Comparison of ENCODE assay signal across 13 mouse cellular contexts in the genomic region with DNA sequence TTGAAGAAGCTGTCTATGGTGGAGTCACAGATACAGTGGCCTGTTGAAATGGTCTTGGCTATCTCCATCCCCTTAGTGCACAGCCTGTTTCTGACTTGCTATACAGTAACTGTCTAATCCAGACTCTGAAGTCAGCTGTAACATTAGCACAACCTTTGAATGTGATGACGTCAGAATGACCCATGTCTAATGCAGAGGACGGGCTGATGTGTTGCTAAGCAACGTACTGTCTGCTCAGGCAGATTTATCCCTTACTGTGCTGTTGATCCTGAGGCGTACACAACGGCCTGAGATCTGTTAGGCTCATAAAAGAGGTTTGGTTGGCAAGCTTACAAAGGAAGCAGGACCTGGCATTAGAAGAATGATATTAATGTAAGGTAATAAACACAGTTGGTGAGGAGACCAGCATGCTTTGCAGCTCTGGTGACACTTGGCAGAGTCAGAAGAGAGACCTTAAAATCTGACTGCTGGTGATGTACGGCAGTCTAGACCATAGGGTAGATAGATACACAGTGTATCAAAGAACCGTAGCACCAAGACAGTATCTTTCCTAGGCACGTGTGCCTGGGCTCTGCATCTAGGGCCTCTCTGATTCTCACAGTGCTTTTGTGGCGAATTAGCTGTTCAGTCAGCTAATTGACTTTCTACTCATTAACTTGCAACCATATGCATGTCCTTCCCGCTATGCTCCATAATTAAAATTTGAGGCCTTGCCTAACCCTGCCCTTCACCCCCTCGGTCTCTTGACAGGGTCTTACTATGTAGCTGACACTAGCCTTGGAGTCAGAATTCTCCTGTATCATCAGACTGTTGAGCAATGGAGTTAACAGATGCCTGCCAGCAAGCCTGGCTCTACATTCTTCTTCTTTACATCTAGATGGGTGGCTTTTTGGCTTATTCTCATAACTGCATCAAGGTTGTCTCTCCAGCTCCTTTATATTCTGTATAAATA.
A peak's percentile ranks its signal among the peaks of the same experiment; 100 is the strongest.
DNase-seq lines count a peak whose midpoint lies in the region; ATAC-seq and TF ChIP-seq lines count a peak whose summit lies in the region.
"Had no signal": no experiment of that assay in that cellular context is flagged by ENCODE, and none has a peak within 500 bp of the region (broad histone marks: within the 10 kb centered on the region; RNA-seq: fewer than 3 reads in every experiment).

No protein-coding gene starts in this region.

- H3K36me3 ChIP-seq in forebrain, postnatal 0 days (ENCODE audit: insufficient read depth), result no peaks in the 10 kb centered on the region
- H3K36me3 ChIP-seq in midbrain, embryonic 15.5 days (replicated peaks), result no peaks in the 10 kb centered on the region
- H3K36me3 ChIP-seq in lung, postnatal 0 days (ENCODE audit: insufficient read depth, low read length), result no peaks in the 10 kb centered on the region
- H3K36me3 ChIP-seq: heart, embryonic 12.5 days; intestine, embryonic 15.5 days had no signal

- no peaks in the 10 kb centered on the region for H3K4me1 ChIP-seq in forebrain, postnatal 0 days (ENCODE audit: insufficient read depth)
- peaks cover 11% of the 10 kb centered on the region for H3K4me1 ChIP-seq in midbrain, embryonic 15.5 days
- H3K4me1 ChIP-seq in lung, postnatal 0 days (ENCODE audit: insufficient read depth, low read depth, low read length), result no peaks in the 10 kb centered on the region
- H3K4me1 ChIP-seq: intestine, embryonic 15.5 days had no signal

- H3K4me2 ChIP-seq in forebrain, postnatal 0 days (ENCODE audit: low read depth), result no peak overlapping the region
- no peak overlapping the region for H3K4me2 ChIP-seq in midbrain, embryonic 15.5 days
- no peak overlapping the region for H3K4me2 ChIP-seq in lung, postnatal 0 days (replicated peaks; ENCODE audit: low read depth, low read length)
- H3K4me2 ChIP-seq: heart, embryonic 12.5 days; intestine, embryonic 15.5 days; lung, embryonic 14.5 days had no signal

- ATAC-seq in forebrain, postnatal 0 days, result peak; percentile 95
- ATAC-seq in midbrain, embryonic 15.5 days (replicated peaks), result peak; percentile 98
- ATAC-seq in lung, postnatal 0 days, result no peak
- ATAC-seq: intestine, embryonic 15.5 days had no signal

- H3K27me3 ChIP-seq in forebrain, postnatal 0 days (ENCODE audit: insufficient read depth, low read length), result no peaks in the 10 kb centered on the region
- no peaks in the 10 kb centered on the region for H3K27me3 ChIP-seq in midbrain, embryonic 15.5 days (replicated peaks)
- no peaks in the 10 kb centered on the region for H3K27me3 ChIP-seq in lung, postnatal 0 days (replicated peaks; ENCODE audit: insufficient read depth, low read length)
- H3K27me3 ChIP-seq: heart, embryonic 12.5 days; intestine, embryonic 15.5 days had no signal

- H3K9ac ChIP-seq in forebrain, postnatal 0 days, result no peak overlapping the region
- no peak overlapping the region for H3K9ac ChIP-seq in midbrain, embryonic 15.5 days
- no peak overlapping the region for H3K9ac ChIP-seq in lung, postnatal 0 days (replicated peaks; ENCODE audit: low read depth)
- H3K9ac ChIP-seq: heart, embryonic 12.5 days; intestine, embryonic 15.5 days; lung, embryonic 14.5 days had no signal

- TF ChIP-seq EP300 in lung, postnatal 0 days (IDR thresholded peaks at IDR 0.05), result no peak

- peak; percentile 20 for DNase-seq in adrenal gland, adult 2 months
- no peak for DNase-seq in adrenal gland, postnatal 14 days
- DNase-seq in 3T3-L1 (ENCODE audit: low read depth, low spot score), result peak; percentile 16
- DNase-seq in forebrain, postnatal 0 days, result peak; percentile 49
- DNase-seq in thymus, postnatal 14 days, result no peak
- DNase-seq in lung, postnatal 0 days (ENCODE audit: low spot score), result no peak
- DNase-seq in thymus, postnatal 25 days, result no peak
- DNase-seq: adrenal gland, adult 8-10 months; cerebellum, postnatal 10 days; lung, embryonic 14.5 days had no signal

- H3K9me3 ChIP-seq in forebrain, postnatal 0 days (ENCODE audit: low read length), result no peaks in the 10 kb centered on the region
- H3K9me3 ChIP-seq in midbrain, embryonic 15.5 days, result no peaks in the 10 kb centered on the region
- no peaks in the 10 kb centered on the region for H3K9me3 ChIP-seq in lung, postnatal 0 days (ENCODE audit: low read length)
- H3K9me3 ChIP-seq: intestine, embryonic 15.5 days had no signal

- 42% methylated on average over 11 of the region's 11 CpGs for WGBS in forebrain, postnatal 0 days
- 47% methylated on average over 11 of the region's 11 CpGs for WGBS in midbrain, embryonic 15.5 days
- 67% methylated on average over 11 of the region's 11 CpGs for WGBS in lung, postnatal 0 days

- no peak overlapping the region for H3K4me3 ChIP-seq in forebrain, postnatal 0 days (ENCODE audit: low read depth, low read length)
- no peak overlapping the region for H3K4me3 ChIP-seq in midbrain, embryonic 15.5 days
- no peak overlapping the region for H3K4me3 ChIP-seq in lung, postnatal 0 days (ENCODE audit: low read depth, low read length)
- H3K4me3 ChIP-seq: heart, embryonic 12.5 days; intestine, embryonic 15.5 days had no signal

- TF ChIP-seq CTCF in forebrain, postnatal 0 days (IDR thresholded peaks at IDR 0.05; ENCODE audit: low read depth), result no peak
- no peak for TF ChIP-seq CTCF in lung, postnatal 0 days (IDR thresholded peaks at IDR 0.05)

- peak overlapping the region; percentile 36; the same call in 1 of the 2 replicates for H3K27ac ChIP-seq in forebrain, postnatal 0 days (ENCODE audit: low read depth, low read length)
- H3K27ac ChIP-seq in midbrain, embryonic 15.5 days, result peak overlapping the region; percentile 78
- H3K27ac ChIP-seq in lung, postnatal 0 days (ENCODE audit: low read length), result no peak overlapping the region
- H3K27ac ChIP-seq: intestine, embryonic 15.5 days had no signal

Comparison
In these comparisons a context has a peak if more than half of its experiments do, and no peak if none do; other contexts are left out.
1. DNase-seq: peak in adrenal gland, adult 2 months (single experiment), 3T3-L1 (single experiment) and forebrain, postnatal 0 days (single experiment); none in adrenal gland, postnatal 14 days (single experiment), thymus, postnatal 14 days (single experiment), lung, postnatal 0 days (single experiment) and thymus, postnatal 25 days (single experiment).